Mouse (Mus musculus) heart, embryonic 15.5 days (tissue): ENCODE measurements around the gene Evi2a. TPM values are rescaled to one million over a fixed set of nuclear protein-coding genes. Genes with fewer than 3 reads are reported as not detected.

Experiments used
- ATAC-seq: fragments of 200-750 bp; cut with Nextera tagmentation; replicated peaks from 2 replicates; pipeline ENCODE4 v1.8.0; 2017; ENCODE audit warnings: low read depth, moderate TSS enrichment; ENCODE audit not compliant: insufficient number of reproducible peaks, insufficient read depth, low FRiP score
- H3K27ac ChIP-seq: fragments of 300-500 bp; sonication (generic); 2 replicates; pipeline ENCODE4 v1.5.1; 2015; ENCODE audit warnings: mild to moderate bottlenecking, inconsistent platforms
- H3K27me3 ChIP-seq: fragments of 300-500 bp; sonication (generic); 2 replicates; pipeline ENCODE4 v1.6.1; 2015; ENCODE audit warnings: inconsistent platforms
- H3K36me3 ChIP-seq: fragments of 300-500 bp; sonication (generic); 2 replicates; pipeline ENCODE4 v1.6.1; 2015; ENCODE audit warnings: mild to moderate bottlenecking, inconsistent platforms
- H3K4me1 ChIP-seq: fragments of 300-500 bp; sonication (generic); replicated peaks from 2 replicates; pipeline ENCODE4 v1.6.1; 2015; ENCODE audit warnings: inconsistent platforms
- H3K4me2 ChIP-seq: fragments of 300-500 bp; sonication (generic); 2 replicates; pipeline ENCODE4 v1.6.1; 2015; ENCODE audit warnings: inconsistent platforms, mild to moderate bottlenecking, moderate library complexity
- H3K4me3 ChIP-seq: fragments of 300-500 bp; sonication (generic); 2 replicates; pipeline ENCODE4 v1.5.1; 2015; ENCODE audit warnings: mild to moderate bottlenecking, inconsistent platforms
- H3K9ac ChIP-seq: fragments of 300-500 bp; sonication (generic); 2 replicates; pipeline ENCODE4 v1.6.1; 2015; ENCODE audit warnings: mild to moderate bottlenecking, inconsistent platforms
- H3K9me3 ChIP-seq: fragments of 300-500 bp; sonication (generic); replicated peaks from 2 replicates; pipeline ENCODE4 v1.6.1; 2016; ENCODE audit warnings: inconsistent platforms
- WGBS: fragments of 180-500 bp; shearing (Covaris S2); methylation state at CpG from one replicate; pipeline ENCODE4 v1.1.7; 2015; ENCODE audit warnings: mixed read lengths; 5-methylcytosine and 5-hydroxymethylcytosine counted together
- polyA plus RNA-seq: library from polyadenylated mRNA; unstranded; fragments of >200 nt; fragmentation: Nextera tagmentation; extraction: Ambion mirVana; gene quantifications from 2 replicates; pipeline ENCODE4 v1.2.1, GENCODE M21; 2015

Gene Evi2a
- polyA plus RNA-seq, 1 experiment from 2014 or later: 2.3 TPM

DNA sequence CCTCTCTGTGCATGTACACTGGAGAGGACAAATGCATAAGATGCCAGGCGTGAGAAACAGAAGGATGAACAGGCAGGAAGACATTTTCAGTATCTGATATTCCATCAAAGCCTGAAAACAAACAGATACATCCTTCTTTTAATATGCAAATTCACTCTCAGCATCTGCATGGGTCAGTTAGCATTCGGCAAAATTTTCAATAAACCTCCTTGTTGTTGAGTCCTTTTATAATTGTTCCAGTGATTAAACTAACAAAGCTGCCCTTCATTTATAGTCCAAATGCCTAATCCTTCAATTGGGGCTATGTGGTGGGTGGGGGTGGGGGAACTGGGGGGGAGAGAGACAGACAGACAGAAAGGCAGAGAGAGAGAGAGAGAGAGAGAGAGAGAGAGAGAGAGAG lies 27.5 kb downstream of the Evi2a start:
- Histone ChIP-seq H3K4me2 (no peak overlapping the region), H3K36me3 (no peaks in the 10 kb centered on the region), H3K27ac (no peak overlapping the region), H3K9ac (no peak overlapping the region), H3K27me3 (no peaks in the 10 kb centered on the region), H3K9me3 (no peaks in the 10 kb centered on the region), H3K4me3 (no peak overlapping the region), H3K4me1 (no peaks in the 10 kb centered on the region)
- WGBS: 78% methylated on average over 2 of the region's 2 CpGs
- ATAC-seq: no peak

DNA sequence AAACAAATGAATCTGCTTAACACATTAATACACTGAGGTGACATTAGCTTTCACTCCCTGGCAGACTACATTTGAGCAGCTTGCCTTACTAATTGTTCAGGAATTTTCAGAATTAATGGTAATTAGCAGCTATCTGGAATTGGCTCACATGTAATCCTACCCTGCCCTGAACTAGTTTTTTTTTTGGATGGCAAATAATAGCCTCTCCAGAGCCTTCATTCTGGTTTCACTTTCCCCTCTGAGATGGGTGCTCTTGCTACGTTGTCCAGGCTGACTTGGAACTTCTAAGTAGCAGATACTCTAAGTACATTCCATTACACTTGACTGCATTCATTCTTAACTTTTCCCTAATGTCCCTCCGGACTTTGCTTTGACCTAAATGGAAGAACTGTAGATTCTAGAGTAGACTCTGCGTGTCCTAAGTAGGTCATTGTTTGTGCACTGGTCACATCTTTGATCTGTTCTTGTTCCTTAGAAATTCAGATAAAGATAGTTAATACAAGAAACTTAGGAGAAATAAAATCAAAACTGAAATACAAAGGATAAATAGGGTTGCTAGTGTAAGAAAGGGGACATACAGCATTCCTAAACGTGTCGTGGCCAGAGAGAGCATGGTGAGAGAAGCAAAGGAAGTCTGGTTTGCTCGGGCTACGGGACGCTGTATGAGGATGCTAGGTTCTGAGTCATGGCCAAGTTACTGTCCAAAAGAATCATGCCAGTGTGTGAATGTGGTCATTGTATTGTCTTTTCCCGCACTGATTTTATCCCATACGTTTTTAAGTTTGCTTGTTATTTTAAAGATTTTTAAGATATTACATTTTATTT lies 35.2 kb downstream of the Evi2a start:
- 69% methylated on average over 10 of the region's 10 CpGs for WGBS
- 0 out of 2 replicates have a peak, but pooled peaks cover 3% of the 10 kb centered on the region for H3K36me3 ChIP-seq
- H3K4me3 ChIP-seq: no peak overlapping the region
- no peak overlapping the region for H3K27ac ChIP-seq
- H3K9ac ChIP-seq: no peak overlapping the region
- no peaks in the 10 kb centered on the region for H3K27me3 ChIP-seq
- no peaks in the 10 kb centered on the region for H3K9me3 ChIP-seq
- H3K4me1 ChIP-seq: peaks cover 6% of the 10 kb centered on the region; the same call in 1 of the 2 replicates
- ATAC-seq: no peak
- H3K4me2 ChIP-seq: no peak overlapping the region

DNA sequence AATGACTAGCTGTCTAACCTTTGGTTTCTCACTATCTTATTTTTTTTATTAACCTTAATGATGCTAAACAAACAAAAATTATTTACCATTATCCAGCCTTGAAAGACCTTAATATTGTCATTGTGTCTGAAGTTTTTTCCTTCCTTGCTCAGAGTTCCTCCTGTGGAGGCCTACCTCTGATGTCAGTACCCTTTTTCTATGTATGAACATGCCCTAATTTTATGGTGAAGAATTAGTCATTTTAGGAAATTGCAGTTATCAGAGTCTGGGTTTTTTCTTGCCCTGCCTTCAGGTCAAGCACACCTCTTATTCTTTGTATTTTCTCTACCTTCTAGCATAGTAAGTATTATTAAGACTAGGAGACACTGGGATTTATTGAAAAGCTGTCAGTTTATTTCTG lies 45.7 kb downstream of the Evi2a start:
- no peak for ATAC-seq
- Histone ChIP-seq H3K9ac (no peak overlapping the region), H3K27ac (no peak overlapping the region), H3K9me3 (no peaks in the 10 kb centered on the region), H3K4me1 (no peaks in the 10 kb centered on the region), H3K4me2 (no peak overlapping the region), H3K27me3 (no peaks in the 10 kb centered on the region), H3K4me3 (no peak overlapping the region), H3K36me3 (peaks cover 9% of the 10 kb centered on the region)

DNA sequence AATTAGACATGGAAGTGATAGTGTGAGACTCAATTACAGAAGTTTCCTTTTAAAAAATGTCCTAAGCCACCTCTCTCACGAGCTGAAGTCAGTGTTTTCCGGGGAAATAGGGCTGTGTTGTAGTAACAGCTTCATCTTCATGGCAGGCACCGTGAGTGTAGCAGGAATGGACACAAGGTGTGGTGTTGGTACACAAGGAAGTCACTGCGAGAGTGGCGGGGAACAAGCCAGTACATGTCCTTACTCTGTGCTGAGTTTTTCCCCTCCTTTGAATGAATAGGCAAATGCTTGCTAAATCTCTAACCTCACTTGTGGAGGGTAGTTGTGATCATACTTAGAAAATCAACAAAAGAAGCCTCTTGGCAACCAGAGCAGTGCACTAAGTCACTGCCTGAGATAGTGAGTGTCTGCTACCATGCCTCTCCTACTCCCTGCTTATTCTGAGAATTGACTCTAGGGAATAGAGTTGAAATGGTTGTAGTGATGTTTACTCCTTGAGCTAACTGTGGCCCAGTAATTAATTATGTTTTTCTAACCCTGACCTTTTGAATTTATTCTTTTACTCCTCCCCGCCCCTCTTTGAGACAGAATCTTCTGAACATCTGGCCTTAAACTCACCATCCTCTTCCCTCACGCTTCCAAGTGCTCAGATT lies 46.4 kb downstream of the Evi2a start:
- Histone ChIP-seq H3K27me3 (no peaks in the 10 kb centered on the region), H3K9ac (no peak overlapping the region), H3K4me3 (no peak overlapping the region), H3K27ac (no peak overlapping the region), H3K9me3 (no peaks in the 10 kb centered on the region), H3K36me3 (peaks cover 9% of the 10 kb centered on the region), H3K4me2 (no peak overlapping the region), H3K4me1 (no peaks in the 10 kb centered on the region)
- ATAC-seq: no peak
- 84% methylated on average over 7 of the region's 7 CpGs for WGBS

DNA sequence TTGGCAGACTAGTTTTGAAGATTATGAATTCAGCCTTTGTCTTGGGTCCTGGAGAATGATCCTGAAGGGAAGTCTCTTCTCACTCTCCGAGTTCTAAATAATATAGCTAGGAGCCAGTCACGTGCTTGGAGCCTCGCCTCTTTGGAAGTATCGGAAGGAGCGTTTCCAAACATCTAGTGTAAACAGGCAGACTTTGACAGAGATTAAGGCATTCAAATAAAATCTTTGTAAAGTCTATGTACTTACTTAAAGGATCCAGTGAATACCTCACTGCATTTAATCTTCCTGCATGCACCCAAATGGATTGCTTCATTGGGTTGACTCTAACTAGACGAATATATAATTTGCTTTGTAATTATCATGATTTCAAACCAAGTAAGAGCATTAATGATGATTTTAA lies 47.0 kb downstream of the Evi2a start:
- WGBS: 90% methylated on average over 6 of the region's 6 CpGs

More for the DNA sequence above, 47.0 kb downstream of the Evi2a start:
- Histone ChIP-seq H3K27me3 (no peaks in the 10 kb centered on the region), H3K9me3 (no peaks in the 10 kb centered on the region), H3K4me2 (no peak overlapping the region), H3K36me3 (peaks cover 9% of the 10 kb centered on the region), H3K9ac (no peak overlapping the region), H3K27ac (no peak overlapping the region), H3K4me1 (no peaks in the 10 kb centered on the region), H3K4me3 (no peak overlapping the region)
- no peak for ATAC-seq

Other genes with a start within 250 kb of the Evi2a start
- not detected in 2 replicates for gene Gm9964, start 233.7 kb downstream of the Evi2a start, polyA plus RNA-seq
- 3.6 and 3.7 TPM in 2 replicates for gene Nf1, start 190.9 kb downstream of the Evi2a start, polyA plus RNA-seq
- 0.08 and 0.13 TPM in 2 replicates for gene Omg, start 26.5 kb downstream of the Evi2a start, polyA plus RNA-seq
- 0.42 and 2.0 TPM in 2 replicates for gene Evi2b, start 6.8 kb downstream of the Evi2a start, polyA plus RNA-seq
- 0.52 and 0.53 TPM in 2 replicates for gene Evi2, start within 50 bp of the Evi2a start, polyA plus RNA-seq
- gene Rab11fip4, start 60.6 kb upstream of the Evi2a start, polyA plus RNA-seq: 0.26 and 3.1 TPM in 2 replicates